Mouse (Mus musculus) olfactory bulb, adult 2 months (tissue): ENCODE results near the gene Rpusd1.

Source experiments
- CTCF ChIP-seq: fragments of 200-500 bp; IDR thresholded peaks from 2 replicates; pipeline ENCODE4 v1.5.1; 2012; ENCODE audit warnings: low read depth, mild to moderate bottlenecking, low read length, moderate library complexity; ENCODE audit not compliant: insufficient read depth
- POLR2A ChIP-seq: fragments of 200-500 bp; IDR thresholded peaks from 2 replicates; pipeline ENCODE4 v1.6.1; 2012; ENCODE audit warnings: mild to moderate bottlenecking, low read depth, low read length, moderate library complexity; ENCODE audit not compliant: insufficient read depth

DNA sequence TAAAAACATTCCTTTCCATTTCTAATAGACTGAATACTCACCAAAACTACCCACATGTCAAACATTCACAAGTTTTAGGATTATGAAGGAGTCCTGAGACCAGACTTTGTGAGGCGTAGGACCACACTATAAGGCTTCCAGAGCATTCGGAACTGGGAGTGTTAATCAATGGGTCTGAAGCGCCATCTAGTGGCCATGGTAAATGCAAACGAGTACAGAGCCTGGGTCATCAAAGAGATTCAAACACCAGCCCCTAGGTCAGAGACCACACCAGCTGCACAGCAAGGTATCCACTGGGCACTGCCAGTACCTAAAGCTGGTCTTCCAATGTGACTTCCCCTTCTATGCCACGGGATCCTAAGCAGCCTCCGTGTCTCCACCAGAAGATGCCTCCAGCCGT lies 29.0 kb upstream of the Rpusd1 start:
- peak; percentile 23; the same call in 1 of the 2 replicates for TF ChIP-seq CTCF
- no peak for TF ChIP-seq POLR2A
